Mouse (Mus musculus): Measurements from ENCODE around the gene Furin. TPM values are rescaled to one million over a fixed set of nuclear protein-coding genes. Genes with fewer than 3 reads are reported as not detected.
A peak's percentile ranks its signal among the peaks of the same experiment; 100 is the strongest.

Furin gene
- polyA plus RNA-seq (2015; fragmentation: Nextera tagmentation; extraction: Ambion mirVana) = 10.9 and 11.0 TPM in 2 replicates

DNA sequence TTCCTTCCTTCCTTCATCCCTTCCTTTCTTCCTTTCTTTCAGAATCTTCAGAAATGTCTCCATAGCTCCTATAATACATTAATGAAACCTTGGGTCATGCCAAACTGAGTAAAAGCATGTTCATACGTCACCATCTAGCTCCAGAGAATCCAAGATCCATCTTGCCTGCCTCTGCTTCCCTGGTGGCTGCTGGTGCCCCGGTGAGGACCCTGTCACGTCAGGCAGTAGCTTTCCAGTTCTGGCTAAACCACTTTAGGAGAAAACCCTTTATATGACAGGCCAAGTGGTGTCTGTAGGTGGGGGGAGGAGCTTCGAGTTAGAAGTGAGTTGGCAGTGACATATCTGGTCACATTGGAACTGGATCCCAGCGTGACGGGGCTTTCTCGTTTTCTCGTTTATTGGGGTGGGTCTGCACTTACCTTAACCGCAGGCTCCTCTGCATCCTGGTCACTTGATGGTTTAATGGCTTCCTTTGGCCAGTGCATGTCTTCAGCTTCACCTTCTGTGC lies at the start of gene Furin:
Furin (minus strand) TSS at position 249 of the 508 bp plus-strand sequence.
- Histone ChIP-seq H3K27me3 (peaks cover 7% of the 10 kb centered on the region; the same call in 1 of the 2 replicates), H3K36me3 (no peaks in the 10 kb centered on the region), H3K4me1 (peaks cover 30% of the 10 kb centered on the region), H3K4me2 (no peak within 1 kb of the TSS), H3K9ac (0 out of 2 replicates have a peak within 1 kb of the TSS, but pooled peaks have one; percentile 27), H3K9me3 (no peaks in the 10 kb centered on the region), H3K4me3 (no peak within 1 kb of the TSS), H3K27ac (peak within 1 kb of the TSS; percentile 57)
- ATAC-seq (ENCODE audit: insufficient number of reproducible peaks, insufficient read depth, low FRiP score, low TSS enrichment, low read depth) = no peak
- whole genome bisulfite sequencing = 67% methylated on average over 9 of the region's 9 CpGs

DNA sequence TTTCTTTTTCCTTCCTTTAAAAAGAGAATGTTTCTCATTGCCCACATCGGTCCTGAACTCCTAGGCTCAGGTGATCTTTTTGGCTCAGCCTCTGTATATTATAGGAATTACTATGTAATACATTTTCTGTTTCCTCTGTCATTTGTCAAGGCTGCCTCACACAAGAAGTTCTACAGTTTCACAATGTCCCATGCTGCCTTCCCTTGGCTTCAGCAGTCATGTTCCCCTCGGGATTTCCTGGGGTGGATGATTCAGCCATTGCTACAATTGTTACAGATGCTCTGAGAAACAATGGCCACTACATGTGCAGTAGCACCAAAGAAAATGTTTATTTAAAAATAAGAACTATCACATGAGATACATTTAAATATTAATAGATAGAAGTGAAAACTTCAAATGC lies 49.5 kb upstream of the Furin start:
- H3K4me2 ChIP-seq = no peak overlapping the region
- 92% methylated on average over 2 of the region's 2 CpGs for WGBS

DNA sequence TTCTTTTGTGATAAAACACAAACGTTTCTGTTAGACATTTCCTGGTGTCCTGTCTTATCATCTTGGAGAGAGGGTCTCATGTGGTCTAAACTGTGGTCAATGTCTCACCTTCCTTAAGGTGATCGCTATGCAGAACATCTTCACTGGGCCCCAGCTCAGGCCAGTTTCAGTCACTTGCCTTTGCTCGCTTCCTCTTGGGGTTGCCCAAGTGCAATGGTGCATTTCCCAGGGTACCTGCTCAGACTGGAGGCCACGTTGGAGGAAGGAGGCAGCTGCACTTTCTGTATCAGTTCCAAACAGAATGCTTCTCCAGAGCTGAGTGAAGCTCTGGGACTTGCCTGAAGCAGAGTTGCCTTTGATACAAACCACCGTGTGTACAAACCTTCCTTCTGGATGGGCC lies 48.8 kb upstream of the Furin start:
- WGBS = 95% methylated on average over 5 of the region's 5 CpGs
- ATAC-seq (ENCODE audit: insufficient number of reproducible peaks, insufficient read depth, low FRiP score, low TSS enrichment, low read depth) = no peak
- Histone ChIP-seq H3K4me3 (no peak overlapping the region), H3K27me3 (no peaks in the 10 kb centered on the region), H3K9me3 (no peaks in the 10 kb centered on the region), H3K4me1 (peaks cover 27% of the 10 kb centered on the region), H3K9ac (no peak overlapping the region), H3K36me3 (peaks cover 38% of the 10 kb centered on the region), H3K4me2 (no peak overlapping the region), H3K27ac (no peak overlapping the region)

More for the DNA sequence above, 49.5 kb upstream of the Furin start:
- Histone ChIP-seq H3K27me3 (no peaks in the 10 kb centered on the region), H3K27ac (no peak overlapping the region), H3K4me3 (no peak overlapping the region), H3K9ac (no peak overlapping the region), H3K9me3 (no peaks in the 10 kb centered on the region), H3K36me3 (peaks cover 41% of the 10 kb centered on the region), H3K4me1 (peaks cover 27% of the 10 kb centered on the region)
- ATAC-seq (ENCODE audit: insufficient number of reproducible peaks, insufficient read depth, low FRiP score, low TSS enrichment, low read depth) = no peak

DNA sequence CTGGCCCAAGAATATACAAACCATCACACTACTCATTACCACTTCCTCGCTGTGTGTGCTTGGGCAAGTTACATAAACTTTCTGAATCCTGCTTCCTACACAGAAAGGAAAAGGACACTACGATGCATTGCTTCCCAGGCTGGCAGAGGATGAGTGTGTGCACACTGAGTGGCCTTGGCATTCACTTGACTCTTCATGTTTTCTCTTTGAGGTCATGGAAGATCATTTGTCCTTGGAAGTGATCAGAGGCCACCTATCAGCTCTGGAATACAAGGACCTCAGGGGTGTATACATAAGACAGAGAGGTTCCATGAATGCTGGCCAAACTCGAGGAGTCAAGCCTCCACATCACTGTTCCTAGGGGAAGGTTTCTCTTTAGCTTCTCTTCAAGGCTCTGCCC lies 47.9 kb upstream of the Furin start:
- 90% methylated on average over 3 of the region's 3 CpGs for WGBS
- H3K4me1 ChIP-seq = peaks cover 25% of the 10 kb centered on the region
- no peak overlapping the region for H3K9ac ChIP-seq
- no peak overlapping the region for H3K27ac ChIP-seq
- no peaks in the 10 kb centered on the region for H3K27me3 ChIP-seq
- no peaks in the 10 kb centered on the region for H3K9me3 ChIP-seq
- H3K4me2 ChIP-seq = no peak overlapping the region
- no peak for ATAC-seq (ENCODE audit: insufficient number of reproducible peaks, insufficient read depth, low FRiP score, low TSS enrichment, low read depth)
- H3K36me3 ChIP-seq = peaks cover 38% of the 10 kb centered on the region
- H3K4me3 ChIP-seq = no peak overlapping the region

GRCm38 (mm10) chr7:80452241-80452640 lies 47.0 kb upstream of the Furin start:
- H3K27ac ChIP-seq = no peak overlapping the region
- H3K4me1 ChIP-seq = peaks cover 16% of the 10 kb centered on the region
- peaks cover 36% of the 10 kb centered on the region for H3K36me3 ChIP-seq
- 82% methylated on average over 5 of the region's 5 CpGs for WGBS
- no peak for ATAC-seq (ENCODE audit: insufficient number of reproducible peaks, insufficient read depth, low FRiP score, low TSS enrichment, low read depth)
- H3K4me2 ChIP-seq = no peak overlapping the region
- H3K4me3 ChIP-seq = no peak overlapping the region
- H3K9me3 ChIP-seq = no peaks in the 10 kb centered on the region
- no peaks in the 10 kb centered on the region for H3K27me3 ChIP-seq
- no peak overlapping the region for H3K9ac ChIP-seq

DNA sequence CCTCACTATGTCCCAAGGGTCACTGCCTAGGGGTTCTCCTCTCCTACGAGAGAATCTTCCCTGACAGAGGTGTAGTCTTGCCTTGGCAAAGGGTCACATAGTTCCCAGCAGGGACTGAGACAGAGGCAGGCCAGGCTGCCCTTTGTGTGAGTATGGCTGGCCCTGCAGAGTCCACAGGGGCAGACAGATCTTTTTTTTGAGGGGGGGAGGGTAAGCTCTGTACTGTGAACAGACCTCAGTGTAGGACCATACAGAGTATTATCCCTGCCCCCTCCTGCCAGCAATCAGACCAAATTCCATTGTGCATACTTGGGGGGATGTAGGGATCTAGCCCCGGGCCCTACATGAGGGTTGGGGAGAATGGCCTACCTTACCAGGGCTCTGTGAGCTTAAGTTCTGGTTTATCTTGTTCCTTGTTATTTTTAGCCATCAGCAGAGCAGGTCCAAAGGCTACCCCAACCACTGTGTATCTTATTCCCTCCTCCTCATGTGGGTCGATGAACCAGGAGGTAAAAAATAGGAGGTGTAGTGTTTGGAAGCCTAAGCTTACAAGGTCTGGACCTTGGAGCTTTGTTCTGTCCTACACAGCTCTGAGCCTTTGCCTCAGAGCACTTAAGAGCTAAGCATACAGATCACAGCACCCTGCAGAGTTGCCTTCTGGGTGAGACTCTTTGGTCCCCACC lies 46.5 kb upstream of the Furin start:
- 74% methylated on average over 3 of the region's 3 CpGs for WGBS
- peaks cover 30% of the 10 kb centered on the region for H3K36me3 ChIP-seq
- no peak overlapping the region for H3K4me2 ChIP-seq
- H3K9ac ChIP-seq = no peak overlapping the region
- peaks cover 10% of the 10 kb centered on the region for H3K4me1 ChIP-seq
- no peaks in the 10 kb centered on the region for H3K27me3 ChIP-seq
- no peaks in the 10 kb centered on the region for H3K9me3 ChIP-seq
- ATAC-seq (ENCODE audit: insufficient number of reproducible peaks, insufficient read depth, low FRiP score, low TSS enrichment, low read depth) = peak; percentile 13; the same call in 1 of the 2 replicates
- H3K27ac ChIP-seq = no peak overlapping the region
- no peak overlapping the region for H3K4me3 ChIP-seq

DNA sequence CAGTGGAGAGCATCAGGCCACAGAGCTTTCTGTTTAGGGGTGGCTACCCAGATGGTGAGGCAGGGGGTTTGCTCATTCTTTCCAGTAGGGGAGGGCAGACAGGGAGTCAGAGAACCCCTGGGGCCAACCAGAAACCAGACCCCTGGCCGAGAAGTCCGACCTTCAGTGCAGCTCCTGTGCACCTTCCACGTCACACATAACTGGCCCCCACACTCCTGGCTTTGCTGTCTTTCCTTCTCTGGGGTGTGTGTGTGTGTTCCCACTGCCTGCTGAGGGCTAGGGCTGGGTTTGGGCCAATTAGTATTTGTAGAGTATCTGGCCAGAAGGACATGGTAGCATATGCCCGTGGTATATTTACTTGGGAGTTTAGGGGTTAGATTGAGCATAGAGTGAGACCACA lies 45.1 kb upstream of the Furin start:
- peaks cover 6% of the 10 kb centered on the region; the same call in 1 of the 2 replicates for H3K4me1 ChIP-seq
- H3K27me3 ChIP-seq = no peaks in the 10 kb centered on the region
- no peak overlapping the region for H3K27ac ChIP-seq
- H3K9ac ChIP-seq = no peak overlapping the region
- H3K4me3 ChIP-seq = no peak overlapping the region
- WGBS = 59% methylated on average over 4 of the region's 4 CpGs
- ATAC-seq (ENCODE audit: insufficient number of reproducible peaks, insufficient read depth, low FRiP score, low TSS enrichment, low read depth) = no peak
- no peaks in the 10 kb centered on the region for H3K9me3 ChIP-seq
- no peak overlapping the region for H3K4me2 ChIP-seq
- peaks cover 28% of the 10 kb centered on the region for H3K36me3 ChIP-seq

- H3K36me3 ChIP-seq = peaks cover 28% of the 10 kb centered on the region
- no peaks in the 10 kb centered on the region for H3K9me3 ChIP-seq
- H3K4me3 ChIP-seq = no peak overlapping the region
- no peaks in the 10 kb centered on the region for H3K27me3 ChIP-seq
- H3K27ac ChIP-seq = no peak overlapping the region
- H3K4me2 ChIP-seq = no peak overlapping the region
- H3K4me1 ChIP-seq = peaks cover 6% of the 10 kb centered on the region; the same call in 1 of the 2 replicates
- 67% methylated on average over 6 of the region's 6 CpGs for WGBS
- no peak for ATAC-seq (ENCODE audit: insufficient number of reproducible peaks, insufficient read depth, low FRiP score, low TSS enrichment, low read depth)
- no peak overlapping the region for H3K9ac ChIP-seq
Measured at GRCm38 (mm10) chr7:80449620-80450091, 44.4 kb upstream of the Furin start.

DNA sequence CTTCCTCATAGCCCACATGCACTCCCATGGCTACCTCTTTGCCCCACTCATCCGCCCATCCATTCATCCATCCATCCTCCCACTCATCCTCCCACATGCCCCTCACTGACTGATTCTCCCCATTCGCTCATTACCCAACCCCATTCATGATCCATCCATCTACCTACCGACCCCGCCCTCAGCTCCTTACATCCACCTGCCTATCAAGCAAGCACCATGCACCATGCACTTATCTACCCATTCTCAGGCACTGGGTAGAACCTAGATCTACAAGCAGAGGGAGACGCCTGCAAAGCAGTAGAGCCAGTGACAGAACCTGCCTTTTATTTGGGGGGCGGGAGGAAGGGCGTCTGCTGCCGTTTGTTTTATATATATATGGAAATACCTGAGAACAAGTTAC lies 42.1 kb upstream of the Furin start:
- Histone ChIP-seq H3K4me2 (no peak overlapping the region), H3K27me3 (no peaks in the 10 kb centered on the region), H3K27ac (no peak overlapping the region), H3K4me3 (no peak overlapping the region), H3K9ac (no peak overlapping the region), H3K36me3 (peaks cover 9% of the 10 kb centered on the region), H3K9me3 (no peaks in the 10 kb centered on the region), H3K4me1 (peaks cover 14% of the 10 kb centered on the region)
- 96% methylated on average over 8 of the region's 8 CpGs for WGBS
- no peak for ATAC-seq (ENCODE audit: insufficient number of reproducible peaks, insufficient read depth, low FRiP score, low TSS enrichment, low read depth)

DNA sequence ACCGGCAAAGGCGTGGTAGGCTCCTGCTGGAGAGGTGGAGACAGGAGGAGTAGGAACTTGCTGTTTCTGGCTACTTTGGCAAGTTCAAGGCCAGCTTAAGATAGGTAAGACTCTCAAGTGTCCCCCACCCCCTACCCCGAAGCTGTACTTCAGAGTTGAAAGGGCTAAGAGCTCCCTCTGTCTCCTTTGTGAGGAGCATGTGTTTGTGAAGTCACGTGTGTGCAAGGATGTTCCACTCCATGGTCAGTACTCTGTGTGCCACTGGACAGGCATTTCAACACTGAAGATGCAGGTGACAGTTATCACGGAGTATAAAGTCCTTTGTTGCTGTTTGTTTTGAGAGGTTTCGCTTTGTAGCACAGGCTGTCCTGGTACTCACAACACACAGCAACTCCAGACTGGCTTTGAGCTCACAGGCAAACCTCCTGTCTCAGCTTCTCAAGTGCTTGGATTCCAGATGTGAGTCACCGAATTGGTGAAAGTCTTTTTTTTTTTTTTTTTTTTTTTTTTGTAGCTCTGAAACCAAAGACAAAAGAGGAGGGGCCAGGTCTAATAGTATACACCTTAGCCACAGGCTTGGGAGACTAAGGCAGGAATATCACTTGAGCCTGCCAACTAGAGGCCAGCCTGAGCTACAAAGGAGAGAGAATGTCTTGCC lies 41.1 kb upstream of the Furin start:
- no peak for ATAC-seq (ENCODE audit: insufficient number of reproducible peaks, insufficient read depth, low FRiP score, low TSS enrichment, low read depth)
- H3K9me3 ChIP-seq = no peaks in the 10 kb centered on the region
- H3K27ac ChIP-seq = no peak overlapping the region
- H3K4me2 ChIP-seq = no peak overlapping the region
- WGBS = 69% methylated on average over 7 of the region's 7 CpGs
- 0 out of 2 replicates have a peak, but pooled peaks cover under 1% of the 10 kb centered on the region for H3K36me3 ChIP-seq
- H3K27me3 ChIP-seq = no peaks in the 10 kb centered on the region
- H3K9ac ChIP-seq = no peak overlapping the region
- H3K4me1 ChIP-seq = peaks cover 23% of the 10 kb centered on the region
- H3K4me3 ChIP-seq = no peak overlapping the region

DNA sequence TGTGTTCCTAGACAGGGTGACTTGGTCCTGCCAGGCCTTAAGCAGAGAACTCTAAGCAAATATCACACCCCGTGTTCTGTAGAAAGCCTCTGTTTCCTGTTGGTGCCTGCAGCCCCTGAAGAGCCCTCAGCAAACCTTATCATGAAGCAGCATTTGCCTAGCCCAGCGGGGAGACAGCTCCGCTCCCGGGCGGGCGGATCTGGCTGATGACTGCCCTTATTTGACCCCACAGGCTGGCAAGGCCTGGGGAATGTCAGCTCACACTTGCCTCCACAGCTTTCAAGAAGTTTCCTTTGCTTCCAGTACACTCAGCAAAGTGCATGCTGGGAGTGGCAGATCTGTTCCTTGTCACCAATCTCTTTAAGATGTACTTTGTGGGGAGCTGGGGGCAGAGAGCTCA lies 40.3 kb upstream of the Furin start:
- Histone ChIP-seq H3K9ac (0 out of 2 replicates have a peak overlapping the region, but pooled peaks have one; percentile 12), H3K4me1 (peaks cover 23% of the 10 kb centered on the region), H3K4me3 (no peak overlapping the region), H3K9me3 (no peaks in the 10 kb centered on the region), H3K27ac (no peak overlapping the region), H3K27me3 (no peaks in the 10 kb centered on the region), H3K36me3 (no peaks in the 10 kb centered on the region), H3K4me2 (no peak overlapping the region)
- ATAC-seq (ENCODE audit: insufficient number of reproducible peaks, insufficient read depth, low FRiP score, low TSS enrichment, low read depth) = no peak
- WGBS = 41% methylated on average over 6 of the region's 6 CpGs

Data from embryonic facial prominence, embryonic 13.5 days (tissue).